Mouse (Mus musculus): ENCODE data around the gene Syce3.
"Not testable (repeated sequence)": the region's sequence is repeated elsewhere in the genome, so short reads cannot be mapped to it uniquely, and the experiment has no call there.

The Syce3 gene

GRCm38 (mm10) chr15:89410118-89410517 is at the start of gene Syce3:
Gene Syce3, minus strand, starts transcription at chr15:89410503.
- DNase-seq (ENCODE audit: low spot score): no peak

DNA sequence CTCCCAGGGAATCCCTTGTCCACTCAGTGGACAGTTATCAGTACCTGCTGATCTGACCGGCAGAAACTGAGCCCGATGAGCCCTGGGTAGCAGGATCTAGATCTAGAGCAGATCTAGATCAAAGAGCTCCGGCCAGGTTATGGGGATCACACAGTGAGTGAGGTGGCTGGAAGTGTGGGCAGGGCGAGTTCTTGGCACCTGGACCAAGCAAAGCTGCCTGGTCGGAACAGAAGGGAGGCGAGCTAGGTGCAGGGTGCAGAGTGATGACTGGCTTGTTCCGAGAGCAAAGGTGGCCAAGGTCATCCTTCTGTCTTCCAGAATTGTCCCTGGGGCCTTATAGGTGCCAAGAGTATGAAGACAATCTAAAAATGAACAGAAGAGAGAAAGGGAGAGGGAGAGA is 49.5 kb upstream of the Syce3 start:
- DNase-seq (ENCODE audit: low spot score): no peak

GRCm38 (mm10) chr15:89458942-89459341 is 48.6 kb upstream of the Syce3 start:
- no peak for DNase-seq (ENCODE audit: low spot score)

DNA sequence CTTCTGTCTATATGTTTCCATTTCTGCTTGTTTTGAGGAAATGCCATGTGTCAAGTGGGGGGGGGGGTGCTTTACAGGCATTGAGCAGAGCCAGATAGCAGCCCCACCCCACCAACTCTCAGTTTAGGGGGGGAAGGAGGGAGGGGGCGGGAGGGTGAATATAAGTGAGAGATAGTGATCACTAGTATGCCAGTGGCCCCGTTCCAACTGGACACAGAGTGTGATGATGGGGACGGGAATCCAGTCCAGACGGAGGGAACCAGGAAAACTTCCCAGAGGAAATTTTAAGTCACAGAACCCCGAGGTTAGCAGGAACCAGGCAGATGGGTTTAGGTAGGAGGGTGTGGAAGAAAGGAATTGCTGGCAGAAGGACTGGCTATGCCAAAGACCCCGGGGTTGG is 45.3 kb upstream of the Syce3 start:
- no peak for DNase-seq (ENCODE audit: low spot score)

DNA sequence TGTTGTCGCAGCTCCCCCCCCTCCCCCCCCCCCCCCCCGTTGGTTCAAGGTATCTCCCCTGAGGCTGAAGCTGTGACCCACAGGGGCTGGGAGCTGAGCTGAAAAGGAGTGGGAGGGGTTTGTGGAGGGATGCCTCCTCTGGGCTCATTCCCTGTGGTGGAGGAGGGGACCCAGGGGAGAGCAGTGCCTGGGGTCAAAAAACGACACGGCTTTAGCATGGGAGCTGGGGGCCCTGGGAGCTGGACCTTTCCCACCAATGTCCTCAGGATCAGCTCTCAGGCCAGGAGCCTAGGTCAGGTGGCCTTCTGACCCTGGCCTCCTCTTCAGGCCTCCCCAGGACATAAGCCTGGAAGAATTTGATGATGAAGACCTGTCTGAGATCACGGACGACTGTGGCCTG is 44.6 kb upstream of the Syce3 start:
- no peak for DNase-seq (ENCODE audit: low spot score)

DNA sequence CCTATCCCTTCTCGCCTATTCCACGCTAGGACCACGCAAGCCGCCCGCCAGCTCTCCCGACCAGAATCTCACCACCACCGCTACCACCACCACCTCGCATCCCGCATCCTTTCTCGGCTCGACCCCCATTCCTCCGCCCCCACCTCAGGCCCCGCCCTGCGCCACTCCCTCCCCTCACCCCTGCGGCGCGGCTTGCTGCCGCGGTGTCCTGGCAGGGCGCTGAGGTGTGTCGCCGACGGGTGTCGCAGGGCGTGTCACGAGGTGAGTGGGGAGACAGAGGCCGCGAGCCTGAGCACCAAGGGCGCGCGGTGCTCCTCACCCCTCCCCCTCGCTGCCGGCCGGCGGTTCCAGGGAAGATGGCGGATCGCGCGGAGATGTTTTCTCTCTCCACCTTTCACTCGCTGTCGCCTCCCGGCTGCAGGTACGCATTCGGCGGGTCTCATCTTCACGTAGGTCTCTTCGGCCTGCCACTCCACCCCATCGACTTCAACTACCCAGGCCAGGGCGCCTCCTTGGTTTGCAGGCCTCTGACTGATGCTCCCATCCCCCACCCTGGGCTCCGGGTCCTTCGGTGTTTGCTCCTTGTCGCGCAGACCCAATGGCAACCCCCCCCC is 43.7 kb upstream of the Syce3 start, which contains the start of gene Mapk8ip2:
Mapk8ip2 (plus strand) TSS at position 49 of the 614 bp plus-strand sequence.
- no peak for DNase-seq (ENCODE audit: low spot score)

- DNase-seq (ENCODE audit: low spot score): no peak
Measured at GRCm38 (mm10) chr15:89452906-89453864, 42.9 kb upstream of the Syce3 start.

DNA sequence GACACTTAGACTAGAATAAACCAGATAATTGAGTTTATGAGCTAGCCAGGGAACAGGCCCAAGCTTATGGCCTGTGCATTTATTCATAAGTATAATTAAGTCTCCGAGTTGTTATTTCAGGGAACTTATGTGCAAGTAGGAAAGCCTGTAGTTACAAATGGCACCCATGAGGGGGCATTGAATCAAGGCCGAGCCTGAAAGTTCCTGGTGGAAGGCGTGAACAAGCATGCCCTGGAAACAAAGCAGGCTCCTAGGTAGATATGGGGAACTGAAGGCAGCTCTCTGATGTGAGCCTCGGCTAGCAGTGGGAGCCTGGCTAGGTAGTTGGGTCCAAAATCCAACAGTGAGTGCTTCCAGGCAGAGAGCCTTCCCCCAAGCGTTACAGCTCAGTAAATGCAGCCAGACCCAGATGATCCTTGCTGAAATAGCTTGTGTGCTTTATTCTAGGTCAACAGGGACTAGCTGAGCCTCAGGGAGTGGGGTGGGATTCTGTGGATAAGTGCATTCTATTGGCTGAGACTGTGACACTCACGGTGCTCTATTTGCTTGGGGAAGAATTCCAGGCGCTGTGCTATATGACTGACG is 32.3 kb upstream of the Syce3 start:
- no peak for DNase-seq (ENCODE audit: low spot score)

DNA sequence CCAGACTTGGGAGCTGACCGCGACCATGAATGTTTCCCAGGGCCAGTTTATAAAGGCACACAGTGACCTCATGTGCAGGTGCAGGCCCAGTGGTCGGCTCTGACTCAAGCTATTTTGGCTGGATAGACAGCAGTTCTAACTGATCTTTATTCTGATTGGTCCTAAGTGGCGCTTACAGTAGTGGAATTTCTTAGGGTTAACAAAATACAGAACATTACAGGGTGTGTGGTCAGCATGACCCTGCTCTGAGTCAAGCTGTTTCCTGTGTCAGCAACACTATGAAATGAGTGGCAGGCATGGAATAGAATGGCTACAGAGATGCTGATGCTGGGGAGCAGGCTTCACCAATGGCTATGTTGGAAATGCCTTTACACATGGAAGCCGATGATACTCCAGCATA is 25.6 kb upstream of the Syce3 start:
- DNase-seq (ENCODE audit: low spot score): no peak

DNA sequence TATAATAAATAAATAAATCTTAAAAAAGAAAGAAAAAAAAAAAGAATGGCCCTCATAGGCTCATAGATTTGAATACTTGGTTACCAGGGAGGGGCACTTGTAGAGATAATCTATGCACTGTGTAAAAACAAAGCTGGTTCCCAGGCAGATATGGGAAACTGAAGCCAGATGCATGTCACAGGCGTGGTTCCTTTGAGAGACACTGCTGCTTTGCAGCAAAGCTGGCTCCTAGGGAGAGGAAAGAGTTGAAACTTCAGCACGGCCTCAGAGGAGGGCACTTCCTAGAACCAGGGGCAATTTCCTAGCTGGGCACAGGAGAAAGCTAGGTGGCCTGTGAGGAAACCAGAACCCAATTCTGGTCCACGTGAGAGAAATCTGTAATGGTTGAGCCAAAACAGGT is 23.8 kb upstream of the Syce3 start:
- no peak for DNase-seq (ENCODE audit: low spot score)

GRCm38 (mm10) chr15:89432946-89433345 is 22.6 kb upstream of the Syce3 start:
- DNase-seq (ENCODE audit: low spot score): no peak

GRCm38 (mm10) chr15:89431806-89432205 is 21.5 kb upstream of the Syce3 start:
- DNase-seq (ENCODE audit: low spot score): no peak

GRCm38 (mm10) chr15:89431271-89431670 is 21.0 kb upstream of the Syce3 start:
- no peak for DNase-seq (ENCODE audit: low spot score)

DNA sequence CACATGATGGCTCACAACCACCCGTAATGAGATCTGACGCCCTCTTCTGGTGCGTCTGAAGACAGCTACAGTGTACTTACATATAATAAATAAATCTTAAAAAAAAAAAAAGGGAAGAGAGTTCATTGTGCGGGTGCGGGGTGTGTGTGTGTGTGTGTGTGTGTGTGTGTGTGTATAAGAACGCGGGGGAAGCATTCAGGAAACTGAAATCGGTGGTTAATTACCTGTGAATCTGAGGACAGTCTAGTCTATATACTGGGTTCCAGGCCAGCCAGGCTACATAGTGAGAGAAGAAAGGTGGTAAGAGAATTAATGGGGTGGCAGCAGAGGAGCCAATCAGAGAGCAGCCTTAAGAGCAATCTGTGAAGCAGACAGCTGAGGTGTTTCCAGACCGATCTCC is 20.5 kb upstream of the Syce3 start:
- not testable (repeated sequence) for DNase-seq (ENCODE audit: low spot score)

- no peak for DNase-seq (ENCODE audit: low spot score)
Measured at GRCm38 (mm10) chr15:89430341-89430740, 20.0 kb upstream of the Syce3 start.

DNA sequence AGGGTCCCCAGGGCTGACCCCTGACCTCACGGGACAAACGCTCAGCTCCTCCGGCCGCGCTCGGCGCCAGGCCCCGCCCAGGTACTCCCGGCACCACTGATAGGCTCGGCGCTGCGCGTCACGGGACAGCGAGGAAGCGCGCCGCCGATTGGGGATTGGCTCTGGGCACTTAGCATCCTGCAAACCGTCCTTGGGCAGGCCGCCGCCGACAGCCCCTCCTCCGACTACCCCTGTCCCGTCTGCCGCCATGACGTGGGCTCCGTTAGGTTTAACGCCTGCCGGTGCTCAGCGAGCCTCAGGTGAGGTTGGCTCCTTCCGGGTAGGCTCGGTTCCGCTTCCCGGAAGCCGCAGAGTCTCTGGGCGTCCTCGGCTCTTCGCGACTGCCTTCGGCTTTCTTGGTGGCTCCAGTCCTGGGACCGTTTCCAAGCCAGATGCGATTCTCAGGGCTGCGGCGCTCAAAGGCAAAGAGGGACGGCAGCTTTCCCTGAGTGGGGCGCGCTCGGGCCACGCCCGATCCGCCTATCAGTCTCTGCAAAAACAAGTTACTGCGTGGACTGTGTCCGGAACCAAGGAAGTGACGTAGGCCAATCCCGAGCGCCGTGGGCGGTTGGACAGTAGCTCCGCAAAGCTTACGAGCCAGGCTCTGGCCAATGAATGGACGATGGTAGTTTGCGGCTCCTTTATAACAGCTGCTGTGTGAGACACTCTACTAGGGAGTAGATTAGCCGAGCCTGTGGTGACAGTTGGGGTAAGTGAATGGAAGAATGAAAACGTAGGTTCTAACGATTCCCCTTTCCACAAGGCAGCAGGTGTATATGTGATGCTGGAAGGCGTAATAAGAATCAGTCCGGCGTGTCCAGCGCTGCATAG is 19.3 kb upstream of the Syce3 start, which contains the start of the genes C730034F03Rik, Gm44502 and Chkb:
C730034F03Rik (plus strand) TSS at position 238 of the 870 bp plus-strand sequence.
Gm44502 (minus strand) TSS at position 345 of the 870 bp plus-strand sequence.
Chkb (minus strand) TSS at position 557 of the 870 bp plus-strand sequence.
- peak; percentile 94 for DNase-seq (ENCODE audit: low spot score)

GRCm38 (mm10) chr15:89428821-89429351 is 18.6 kb upstream of the Syce3 start:
- no peak for DNase-seq (ENCODE audit: low spot score)

DNA sequence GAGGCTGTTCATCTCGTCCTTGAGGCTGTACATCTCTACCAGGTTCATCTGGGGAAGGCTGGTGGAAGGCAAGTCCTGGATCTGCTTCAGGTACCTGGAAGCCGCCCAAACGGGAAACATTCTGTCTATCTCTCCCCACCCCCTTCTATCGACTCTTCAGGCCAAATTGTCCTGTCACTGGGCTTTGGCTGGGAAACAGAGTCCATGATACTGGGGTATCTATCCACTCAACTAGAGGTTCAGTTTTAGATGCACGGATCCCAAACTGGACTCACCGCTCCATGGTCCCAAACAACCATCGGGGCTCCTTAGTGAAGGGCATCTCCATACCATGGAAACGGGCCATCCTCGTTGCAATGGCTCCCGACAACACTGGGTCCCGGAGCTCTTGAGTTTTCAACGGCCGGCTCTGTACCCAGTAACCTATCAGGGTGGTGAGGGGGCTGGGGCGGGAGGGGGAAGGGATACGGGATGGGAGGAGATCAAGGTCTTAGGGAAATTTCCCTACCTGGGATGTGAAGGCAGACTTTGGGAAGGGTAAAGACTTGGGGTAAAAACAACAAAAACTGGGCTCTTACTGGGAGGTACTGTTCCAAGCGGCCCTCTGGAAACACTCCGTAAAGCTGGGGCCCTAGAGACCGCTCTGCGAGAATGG is 18.0 kb upstream of the Syce3 start:
- DNase-seq (ENCODE audit: low spot score): no peak

- DNase-seq (ENCODE audit: low spot score): no peak
Measured at GRCm38 (mm10) chr15:89426716-89427115, 16.4 kb upstream of the Syce3 start.

- no peak for DNase-seq (ENCODE audit: low spot score)
Measured at GRCm38 (mm10) chr15:89425711-89426121, 15.4 kb upstream of the Syce3 start, which contains the start of gene Cpt1b. Gene Cpt1b, minus strand, starts transcription at chr15:89425863.

DNA sequence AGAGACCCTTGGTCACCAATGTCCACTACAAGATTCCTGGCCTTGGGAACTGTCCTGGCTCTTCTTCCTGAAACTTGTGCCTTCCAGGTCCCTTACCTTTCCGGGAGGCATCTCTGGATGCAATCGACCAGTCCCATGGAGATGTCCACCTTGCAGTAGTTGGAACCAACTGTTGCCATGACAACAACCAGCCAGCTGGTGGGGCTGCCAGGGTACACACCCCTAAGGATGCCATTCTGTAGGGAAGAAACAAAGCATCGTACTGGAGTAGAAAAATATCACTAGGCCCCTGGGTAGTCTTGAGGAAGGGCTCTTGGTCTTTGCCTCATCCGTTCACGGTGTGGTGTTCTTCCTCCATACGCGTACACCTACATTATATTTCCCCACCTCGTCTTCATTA is 14.3 kb upstream of the Syce3 start:
- DNase-seq (ENCODE audit: low spot score): no peak

Measured in left cerebral cortex, adult 11 months (tissue).